Mouse (Mus musculus) thymus, postnatal 4 days (tissue): Measurements from ENCODE around the gene Neb.
"Not testable (repeated sequence)": the region's sequence is repeated elsewhere in the genome, so short reads cannot be mapped to it uniquely, and the experiment has no call there.

ENCODE experiments used
- DNase-seq: peaks from one replicate; pipeline ENCODE4 v3.0.0; 2021

Neb gene

GRCm38 (mm10) chr2:52176537-52176936 is 201.7 kb downstream of the Neb start:
- DNase-seq, result peak; percentile 40

GRCm38 (mm10) chr2:52174951-52175350 is 203.3 kb downstream of the Neb start:
- DNase-seq, result no peak

GRCm38 (mm10) chr2:52169243-52170005 is 208.8 kb downstream of the Neb start:
- no peak for DNase-seq

- DNase-seq, result no peak
These were observed 225.2 kb downstream of the Neb start for GRCm38 (mm10) chr2:52153064-52153463.

- DNase-seq, result no peak
These were observed 244.9 kb downstream of the Neb start for GRCm38 (mm10) chr2:52133351-52133750.

- DNase-seq, result not testable (repeated sequence)
These were observed 246.9 kb downstream of the Neb start for GRCm38 (mm10) chr2:52131370-52131769.

GRCm38 (mm10) chr2:52114086-52114485 is 264.2 kb downstream of the Neb start:
- DNase-seq, result no peak
